Mouse (Mus musculus): ENCODE measurements at regions not wholly inside any gene's neighbourhood (a gene's known extent, or its start where the extent isn't known, plus 50 kb on each side); places are given as distances from the start of the nearest gene placed in this dataset.

DNA sequence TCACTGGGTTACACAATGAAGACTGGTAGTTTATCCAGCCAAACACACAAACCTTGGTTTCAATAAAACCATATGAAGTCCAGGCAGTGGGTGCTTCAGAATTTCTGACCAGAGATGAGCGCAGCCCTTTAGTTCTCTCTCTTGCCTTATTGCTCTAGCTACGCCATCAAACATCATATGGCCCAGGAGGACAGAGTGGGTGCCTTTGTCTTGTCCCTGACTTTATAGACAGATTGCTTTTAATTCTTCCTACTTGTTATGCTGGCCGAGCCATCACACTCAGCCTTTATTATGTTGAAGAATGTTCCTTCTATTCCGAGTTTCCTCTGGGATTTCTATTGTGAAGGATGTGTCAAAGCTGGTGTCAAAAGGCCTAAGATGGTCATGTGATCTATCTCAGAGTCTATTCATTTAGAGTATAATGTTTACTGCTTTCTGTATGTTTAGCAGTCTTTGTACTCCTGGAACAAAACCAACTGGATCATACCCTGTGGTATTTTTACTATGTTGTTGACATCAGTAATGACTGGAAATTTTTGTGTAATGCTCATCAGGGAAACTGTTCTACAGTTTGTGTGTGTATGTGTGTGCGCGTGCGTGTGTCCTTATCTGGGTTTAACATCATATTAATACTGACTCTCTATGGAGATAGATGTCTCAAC is 263.7 kb downstream of the Rybp start:
- H3K27me3 ChIP-seq (ENCODE audit: control insufficient read depth in 1 of 2, insufficient read depth in 2 of 2, low read length in 2 of 2): no peaks in the 10 kb centered on the region
- no peaks in the 10 kb centered on the region for H3K4me1 ChIP-seq (ENCODE audit: control insufficient read depth in 1 of 2, insufficient read depth in 2 of 2, low read length in 2 of 2)
- H3K36me3 ChIP-seq (ENCODE audit: control insufficient read depth in 1 of 2, insufficient read depth in 2 of 2, low read length in 2 of 2): no peaks in the 10 kb centered on the region
- no peak overlapping the region for H3K9ac ChIP-seq (ENCODE audit: control insufficient read depth, low read depth, low read length, poor library complexity, severe bottlenecking)
- no peak overlapping the region for H3K27ac ChIP-seq (ENCODE audit: control insufficient read depth, low read depth, low read length)
- H3K4me3 ChIP-seq (ENCODE audit: control insufficient read depth in 1 of 2, insufficient read depth in 1 of 2, low read depth in 2 of 2, low read length in 2 of 2): no peak overlapping the region
- no peaks in the 10 kb centered on the region for H3K79me2 ChIP-seq (ENCODE audit: control insufficient read depth, insufficient read depth, low read length, poor library complexity)
- H3K9me3 ChIP-seq (replicated peaks; ENCODE audit: insufficient read depth, low read length): no peaks in the 10 kb centered on the region
- DNase-seq (ENCODE audit: low read depth, low spot score): no peak
- no peak for TF ChIP-seq MXI1 (IDR thresholded peaks at IDR 0.05; ENCODE audit: low read depth, low read length)
- TF ChIP-seq NELFE (IDR thresholded peaks at IDR 0.05; ENCODE audit: low read depth, low read length): no peak
- TF ChIP-seq MAX (IDR thresholded peaks at IDR 0.05; ENCODE audit: low read length): no peak
- no peak for TF ChIP-seq MYC (IDR thresholded peaks at IDR 0.05; ENCODE audit: low read depth, low read length)
- TF ChIP-seq MAZ (IDR thresholded peaks at IDR 0.05; ENCODE audit: low read depth, low read length): no peak
- TF ChIP-seq POLR2AphosphoS5 (IDR thresholded peaks at IDR 0.05; ENCODE audit: borderline replicate concordance, low read depth, low read length): no peak
- no peak for TF ChIP-seq ZC3H11A (IDR thresholded peaks at IDR 0.05; ENCODE audit: low read depth, low read length)
- no peak for TF ChIP-seq USF2 (IDR thresholded peaks at IDR 0.05; ENCODE audit: borderline replicate concordance in 1 of 2, insufficient read depth in 1 of 2, low read depth in 1 of 2, low read length in 2 of 2)
- no peak for TF ChIP-seq EP300 (IDR thresholded peaks at IDR 0.05; ENCODE audit: low read depth in 1 of 2, low read length in 2 of 2)
- TF ChIP-seq E2F4 (IDR thresholded peaks at IDR 0.05; ENCODE audit: borderline replicate concordance, low read depth, low read length): no peak
- no peak for TF ChIP-seq GABPA (IDR thresholded peaks at IDR 0.05; ENCODE audit: low read depth, low read length)
- no peak for TF ChIP-seq TCF12 (IDR thresholded peaks at IDR 0.05; ENCODE audit: low read depth, low read length)

DNA sequence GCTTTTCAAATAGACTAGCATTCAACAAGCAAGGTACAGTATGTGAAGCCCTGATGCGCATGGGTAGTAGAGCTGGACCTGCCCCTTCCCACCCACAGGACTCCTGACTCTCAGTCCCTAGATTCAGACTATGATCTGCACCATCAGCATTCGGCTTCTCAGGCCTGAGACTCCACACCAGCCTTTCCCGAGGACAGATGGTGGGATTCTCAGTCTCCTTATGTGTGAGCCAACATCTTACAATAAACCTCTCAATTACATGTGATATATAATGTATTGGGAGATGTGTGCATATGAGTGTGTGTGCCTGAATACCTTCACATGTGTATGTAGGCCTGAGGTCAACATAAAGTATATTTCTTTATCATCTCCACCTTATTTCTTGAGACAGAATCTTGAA is 268.3 kb downstream of the Rybp start:
- TF ChIP-seq MYC (IDR thresholded peaks at IDR 0.05; ENCODE audit: low read depth, low read length): no peak
- TF ChIP-seq MAZ (IDR thresholded peaks at IDR 0.05; ENCODE audit: low read depth, low read length): no peak
- TF ChIP-seq SIN3A (IDR thresholded peaks at IDR 0.05; ENCODE audit: low read length): no peak
- no peak for TF ChIP-seq MAX (IDR thresholded peaks at IDR 0.05; ENCODE audit: low read length)
- no peak for TF ChIP-seq MAFK (IDR thresholded peaks at IDR 0.05; ENCODE audit: borderline replicate concordance, low read depth, low read length)
- no peak for TF ChIP-seq ETS1 (IDR thresholded peaks at IDR 0.05; ENCODE audit: low read depth, low read length)
- no peak for DNase-seq (ENCODE audit: low read depth, low spot score)
- Histone ChIP-seq H3K4me3 (ENCODE audit: control insufficient read depth in 1 of 2, insufficient read depth in 1 of 2, low read depth in 2 of 2, low read length in 2 of 2) (no peak overlapping the region), H3K4me1 (ENCODE audit: control insufficient read depth in 1 of 2, insufficient read depth in 2 of 2, low read length in 2 of 2) (no peaks in the 10 kb centered on the region; a peak in 1 of 4 replicates), H3K9ac (ENCODE audit: control insufficient read depth, low read depth, low read length, poor library complexity, severe bottlenecking) (no peak overlapping the region), H3K36me3 (ENCODE audit: control insufficient read depth in 1 of 2, insufficient read depth in 2 of 2, low read length in 2 of 2) (no peaks in the 10 kb centered on the region), H3K27ac (ENCODE audit: control insufficient read depth, low read depth, low read length) (no peak overlapping the region), H3K27me3 (ENCODE audit: control insufficient read depth in 1 of 2, insufficient read depth in 2 of 2, low read length in 2 of 2) (no peaks in the 10 kb centered on the region), H3K9me3 (replicated peaks; ENCODE audit: insufficient read depth, low read length) (no peaks in the 10 kb centered on the region), H3K79me2 (ENCODE audit: control insufficient read depth, insufficient read depth, low read length, poor library complexity) (no peaks in the 10 kb centered on the region)

Measured in MEL (cell line).